Mouse (Mus musculus) bone marrow, adult 2 months (tissue): ENCODE results near the gene Atg4a-ps. TPM values are rescaled to one million over a fixed set of nuclear protein-coding genes. Genes with fewer than 3 reads are reported as not detected.

Experiments used
- H3K27ac ChIP-seq: fragments of 200-500 bp; 2 replicates; pipeline ENCODE4 v1.5.1; 2012; ENCODE audit warnings: low read depth, mild to moderate bottlenecking, control low read depth, inconsistent platforms, low read length; ENCODE audit not compliant: control insufficient read depth, poor library complexity, insufficient read depth
- H3K4me1 ChIP-seq: fragments of 200-500 bp; 2 replicates; pipeline ENCODE4 v1.6.1; 2011; ENCODE audit warnings: low read length; ENCODE audit not compliant: control insufficient read depth, insufficient read depth
- H3K4me3 ChIP-seq: fragments of 200-500 bp; replicated peaks from 2 replicates; pipeline ENCODE3; 2011; ENCODE audit warnings: mild to moderate bottlenecking, low read depth, low read length, control low read depth; ENCODE audit not compliant: control insufficient read depth
- CTCF ChIP-seq: fragments of 200-500 bp; IDR thresholded peaks from 2 replicates; pipeline ENCODE4 v1.5.1; 2011; ENCODE audit warnings: low read length, control low read depth; ENCODE audit not compliant: control insufficient read depth, insufficient read depth
- POLR2A ChIP-seq: fragments of 200-500 bp; IDR thresholded peaks from 2 replicates; pipeline ENCODE4 v1.6.1; 2011; ENCODE audit warnings: low read depth, mild to moderate bottlenecking, control low read depth, low read length, borderline replicate concordance; ENCODE audit not compliant: control insufficient read depth
- WGBS: fragments of 180-500 bp; shearing (Covaris S2); methylation state at CpG from one replicate; pipeline ENCODE4 v1.1.7; 2018; 5-methylcytosine and 5-hydroxymethylcytosine counted together
- polyA plus RNA-seq: library from polyadenylated mRNA; stranded (reverse); fragments of >200 nt; gene quantifications from 2 replicates; pipeline ENCODE4 v1.2.4, GENCODE M21; 2011; ENCODE audit warnings: low replicate concordance; ENCODE audit not compliant: missing spikeins, insufficient read depth, insufficient read length

Atg4a-ps gene
- polyA plus RNA-seq, 1 experiment: 2.0 TPM

DNA sequence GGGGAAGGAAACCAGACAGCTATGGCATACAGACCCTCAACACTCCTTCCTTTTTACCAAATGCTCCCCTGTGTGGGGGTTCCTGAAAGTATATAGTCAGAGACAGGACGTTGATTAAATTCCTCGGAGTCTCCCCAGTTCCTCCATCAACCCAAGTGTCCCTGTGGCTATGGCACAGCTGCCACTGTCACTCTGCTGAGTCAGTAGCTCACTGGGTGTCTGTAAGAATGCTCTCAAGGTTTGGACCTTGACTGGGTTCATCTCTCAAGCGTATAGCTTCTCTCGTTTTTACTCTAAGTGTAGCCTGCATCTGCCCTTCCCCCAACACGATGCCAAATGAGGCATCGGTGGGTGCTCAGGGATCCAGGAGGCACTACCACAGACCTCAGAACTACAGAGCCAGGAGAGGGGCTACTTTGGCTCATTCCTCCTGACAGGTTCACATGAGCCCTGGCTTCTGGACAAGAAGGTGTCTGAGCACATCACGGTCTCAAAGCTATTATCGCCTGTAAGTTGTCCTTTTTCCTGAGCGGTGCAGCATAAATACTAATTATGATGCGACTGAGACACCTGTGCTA lies 21.9 kb downstream of the Atg4a-ps start:
- H3K4me1 ChIP-seq: no peaks in the 10 kb centered on the region; the same call in 1 of the 2 replicates
- H3K4me3 ChIP-seq: no peak overlapping the region
- WGBS: 65% methylated on average over 10 of the region's 10 CpGs
- H3K27ac ChIP-seq: no peak overlapping the region
- TF ChIP-seq CTCF (no peak), POLR2A (no peak)

DNA sequence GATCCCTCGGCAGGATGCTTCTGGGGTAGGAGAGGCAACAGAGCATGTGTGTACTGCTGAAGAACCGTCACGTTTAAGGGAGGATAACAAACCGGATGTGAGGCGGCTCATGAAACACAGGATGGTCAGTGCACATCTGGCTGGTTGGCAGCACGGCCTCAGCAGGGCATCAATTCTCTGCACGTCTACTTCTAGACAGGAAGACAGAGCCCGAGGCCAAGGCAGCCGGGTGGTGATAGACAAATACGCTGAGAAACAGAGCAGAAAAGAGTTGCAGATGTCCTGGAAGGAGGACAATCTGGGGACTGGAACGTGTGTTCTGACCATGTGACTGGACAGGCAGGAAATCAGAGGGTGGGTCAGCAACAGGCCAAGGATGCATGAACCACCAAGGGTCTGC lies 25.8 kb downstream of the Atg4a-ps start:
- no peak overlapping the region for H3K27ac ChIP-seq
- WGBS: 69% methylated on average over 11 of the region's 11 CpGs
- no peak overlapping the region for H3K4me3 ChIP-seq
- TF ChIP-seq POLR2A: no peak
- no peak for TF ChIP-seq CTCF
- no peaks in the 10 kb centered on the region; the same call in none of the 2 replicates for H3K4me1 ChIP-seq

DNA sequence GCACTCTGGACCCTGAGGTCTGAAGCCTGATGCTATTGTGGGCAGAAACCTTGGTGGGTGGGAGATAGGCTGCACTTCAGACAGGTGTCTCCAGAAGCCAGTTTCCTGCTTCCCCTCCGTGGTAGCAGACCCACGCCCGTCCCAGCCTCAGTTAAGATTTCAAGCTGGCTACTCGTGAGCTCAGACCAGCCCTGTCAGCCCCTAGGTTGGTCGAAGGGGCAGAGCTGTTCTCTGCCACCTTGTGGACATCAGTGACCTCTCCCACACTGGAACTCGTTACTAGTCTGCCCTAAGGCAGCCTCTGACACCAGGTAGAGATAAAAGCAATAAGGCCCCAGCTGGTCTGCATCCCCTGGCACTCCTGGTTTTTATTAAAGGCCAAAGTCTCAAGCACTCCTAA lies 28.9 kb downstream of the Atg4a-ps start:
- no peak overlapping the region for H3K27ac ChIP-seq
- no peak overlapping the region for H3K4me3 ChIP-seq
- H3K4me1 ChIP-seq: no peaks in the 10 kb centered on the region; the same call in 1 of the 2 replicates
- no peak for TF ChIP-seq CTCF
- 30% methylated on average over 6 of the region's 6 CpGs for WGBS

- Histone ChIP-seq H3K4me1 (no peaks in the 10 kb centered on the region; the same call in 1 of the 2 replicates), H3K4me3 (no peak overlapping the region), H3K27ac (no peak overlapping the region)
- WGBS: 73% methylated on average over 4 of the region's 4 CpGs
- TF ChIP-seq CTCF (no peak), POLR2A (no peak)
These were observed 30.2 kb downstream of the Atg4a-ps start for GRCm38 (mm10) chr3:103615621-103616020.

DNA sequence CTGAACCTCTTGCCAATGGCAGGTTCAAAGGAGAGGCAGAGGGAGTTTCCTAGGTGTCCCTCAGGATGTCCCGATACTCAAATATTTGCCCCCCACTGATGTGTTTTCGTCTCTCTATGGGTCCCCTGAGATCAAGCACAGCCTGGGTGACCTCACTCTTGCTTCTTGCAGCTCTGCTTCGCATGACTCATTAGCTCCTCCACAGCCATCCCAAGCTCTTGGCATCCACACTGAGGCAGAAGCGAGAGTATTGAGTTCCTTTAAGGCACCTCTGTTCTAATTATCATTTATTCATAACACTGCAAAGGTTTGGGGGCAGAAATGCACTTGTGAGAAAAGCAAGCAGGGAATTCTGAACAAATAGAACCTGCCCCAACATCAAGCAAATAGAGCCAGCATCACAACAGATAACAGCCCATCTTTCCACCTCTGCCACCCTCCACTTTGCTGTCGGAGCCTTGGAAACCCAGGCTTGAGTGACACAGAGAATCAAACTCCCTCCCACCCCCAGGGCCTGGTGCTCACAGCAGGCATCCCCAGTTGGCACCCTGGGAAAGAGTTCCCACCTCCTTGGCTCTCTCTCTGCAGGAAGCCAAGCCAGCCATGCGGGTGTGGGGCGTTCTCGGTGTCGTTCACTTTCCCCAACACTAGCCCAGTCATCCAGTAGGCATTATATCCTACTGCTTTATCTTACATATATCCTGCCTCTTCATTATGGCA lies 33.1 kb downstream of the Atg4a-ps start:
- Histone ChIP-seq H3K27ac (no peak overlapping the region), H3K4me3 (no peak overlapping the region), H3K4me1 (no peaks in the 10 kb centered on the region; the same call in 1 of the 2 replicates)
- WGBS: 66% methylated on average over 9 of the region's 9 CpGs
- no peak for TF ChIP-seq POLR2A
- no peak for TF ChIP-seq CTCF

- Histone ChIP-seq H3K27ac (no peak overlapping the region), H3K4me1 (no peaks in the 10 kb centered on the region), H3K4me3 (no peak overlapping the region)
- no peak for TF ChIP-seq POLR2A
- TF ChIP-seq CTCF: no peak
- WGBS: 86% methylated on average over 5 of the region's 5 CpGs
These were observed 35.6 kb downstream of the Atg4a-ps start for GRCm38 (mm10) chr3:103610231-103610630.

DNA sequence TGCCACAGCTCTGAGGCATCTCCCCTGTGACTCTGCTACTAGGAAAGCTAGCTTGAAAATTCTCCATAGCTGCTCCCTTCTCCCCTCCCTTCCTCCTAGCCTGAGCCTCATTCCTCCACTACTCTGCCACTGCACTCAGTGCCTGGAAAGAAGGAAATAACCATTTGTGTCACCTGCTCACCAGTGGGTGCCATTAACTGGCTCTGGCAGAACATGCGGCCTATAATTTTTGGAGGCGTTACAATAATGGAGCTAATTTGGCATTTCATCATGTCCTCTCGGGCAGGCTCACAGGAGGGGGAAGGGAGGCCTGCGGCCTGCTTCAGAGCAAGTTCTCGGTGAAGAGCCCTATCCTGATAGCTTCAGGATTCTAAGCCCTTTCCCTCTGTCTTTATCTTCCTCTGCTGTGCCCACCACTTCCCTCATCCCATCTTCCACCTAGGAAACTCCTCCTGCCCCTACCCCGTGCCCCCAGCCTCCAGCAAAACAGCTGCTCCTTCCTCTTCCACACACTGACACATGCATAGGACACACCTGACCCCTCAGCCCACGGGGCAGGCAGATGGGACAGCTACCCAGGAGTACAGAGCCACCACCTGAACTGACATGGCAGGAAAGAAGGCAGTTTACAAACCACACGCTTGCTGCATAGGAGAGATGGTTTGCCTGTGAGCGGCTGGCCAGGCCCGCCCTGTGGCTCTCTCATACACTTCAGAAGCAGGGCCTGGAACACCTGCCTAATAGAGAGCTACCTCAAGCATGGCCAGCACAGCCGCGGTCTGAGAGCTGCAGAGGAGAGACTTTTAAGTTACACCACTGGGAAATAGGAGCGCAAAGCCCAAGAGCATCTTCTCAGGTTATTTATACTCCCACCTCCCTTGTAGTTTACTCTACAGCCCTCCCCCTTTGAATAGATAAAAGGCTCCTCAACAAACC lies 38.9 kb downstream of the Atg4a-ps start:
- TF ChIP-seq POLR2A: no peak
- TF ChIP-seq CTCF: no peak
- H3K4me1 ChIP-seq: no peaks in the 10 kb centered on the region
- WGBS: 77% methylated on average over 13 of the region's 13 CpGs
- H3K27ac ChIP-seq: no peak overlapping the region
- H3K4me3 ChIP-seq: no peak overlapping the region

- H3K4me3 ChIP-seq: no peak overlapping the region
- no peak overlapping the region for H3K27ac ChIP-seq
- no peak for TF ChIP-seq CTCF
- no peak for TF ChIP-seq POLR2A
- 81% methylated on average over 6 of the region's 6 CpGs for WGBS
- H3K4me1 ChIP-seq: no peaks in the 10 kb centered on the region
These were observed 39.7 kb downstream of the Atg4a-ps start for GRCm38 (mm10) chr3:103606045-103606597.
